Mouse (Mus musculus) olfactory bulb, adult 2 months (tissue): ENCODE measurements around the gene Cog1.

Source experiments
- CTCF ChIP-seq: fragments of 200-500 bp; IDR thresholded peaks from 2 replicates; pipeline ENCODE4 v1.5.1; 2012; ENCODE audit warnings: low read depth, mild to moderate bottlenecking, low read length, moderate library complexity; ENCODE audit not compliant: insufficient read depth
- POLR2A ChIP-seq: fragments of 200-500 bp; IDR thresholded peaks from 2 replicates; pipeline ENCODE4 v1.6.1; 2012; ENCODE audit warnings: mild to moderate bottlenecking, low read depth, low read length, moderate library complexity; ENCODE audit not compliant: insufficient read depth

DNA sequence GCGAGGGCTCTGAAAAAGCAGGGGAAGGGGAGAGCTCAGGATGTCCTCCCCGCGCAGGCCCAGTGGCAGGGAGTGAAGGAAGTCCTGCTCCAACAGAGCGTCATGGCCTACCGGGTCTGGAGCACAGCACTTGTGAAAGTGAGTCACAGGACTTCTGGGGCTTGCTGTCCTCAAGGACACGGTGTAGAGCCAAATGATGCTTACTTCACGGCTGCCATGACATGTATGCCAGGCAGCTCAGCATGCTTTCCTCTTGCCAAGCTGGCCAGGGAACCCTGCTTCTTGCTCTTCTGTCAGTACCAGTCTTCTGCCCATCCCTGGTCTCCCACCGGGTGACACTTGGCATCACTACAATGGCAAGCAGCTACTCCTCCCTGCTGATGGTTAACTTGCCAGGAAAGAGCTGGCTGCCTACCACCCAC lies 7.6 kb downstream of the Cog1 start:
- TF ChIP-seq CTCF (no peak), POLR2A (no peak)
